19 mouse cellular contexts compared by ENCODE assay signal in the genomic region with DNA sequence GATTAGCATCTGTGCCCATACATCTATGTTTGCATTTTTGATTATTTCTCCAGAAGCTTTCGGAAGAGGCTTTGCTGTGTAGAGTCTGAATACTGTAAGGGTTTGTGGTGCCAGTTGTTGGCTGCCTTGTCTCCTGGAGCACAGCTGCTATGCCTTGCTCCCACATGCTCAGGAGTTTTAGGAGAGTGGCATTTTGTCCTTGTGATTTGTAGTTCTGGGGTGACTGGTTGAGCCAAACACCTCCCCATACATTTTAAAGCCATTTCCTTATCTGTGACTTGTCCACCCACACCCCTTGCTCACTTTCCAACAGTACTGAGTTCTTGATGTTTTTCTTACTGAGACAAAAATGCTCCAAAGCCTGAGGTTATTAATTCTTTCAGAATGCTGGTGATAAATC.
DNase-seq lines count a peak whose midpoint lies in the region; ATAC-seq lines count a peak whose summit lies in the region.
"Had no signal": no experiment of that assay in that cellular context is flagged by ENCODE, and none has a peak within 500 bp of the region (broad histone marks: within the 10 kb centered on the region; RNA-seq: fewer than 3 reads in every experiment).

No protein-coding gene starts in this region.

- H3K9me3 ChIP-seq in forebrain, embryonic 16.5 days (ENCODE audit: control insufficient read depth, low read length) = no peaks in the 10 kb centered on the region
- no peaks in the 10 kb centered on the region for H3K9me3 ChIP-seq in forebrain, embryonic 11.5 days (ENCODE audit: control insufficient read depth, low read length)
- H3K9me3 ChIP-seq in hindbrain, embryonic 14.5 days (ENCODE audit: control insufficient read depth, low read length) = no peaks in the 10 kb centered on the region
- H3K9me3 ChIP-seq in hindbrain, embryonic 13.5 days = no peaks in the 10 kb centered on the region
- H3K9me3 ChIP-seq: embryonic facial prominence, embryonic 10.5 days; limb, embryonic 15.5 days; midbrain, embryonic 12.5 days had no signal

- H3K9ac ChIP-seq in forebrain, embryonic 16.5 days (replicated peaks; ENCODE audit: low read depth, low read length) = no peak overlapping the region
- no peak overlapping the region for H3K9ac ChIP-seq in forebrain, embryonic 11.5 days (ENCODE audit: low read length)
- no peak overlapping the region for H3K9ac ChIP-seq in hindbrain, embryonic 14.5 days
- H3K9ac ChIP-seq in hindbrain, embryonic 13.5 days = no peak overlapping the region
- H3K9ac ChIP-seq: limb, embryonic 15.5 days; liver, embryonic 14.5 days; lung, embryonic 14.5 days; midbrain, embryonic 12.5 days had no signal

- H3K4me3 ChIP-seq in forebrain, embryonic 16.5 days (replicated peaks; ENCODE audit: low read length) = no peak overlapping the region
- no peak overlapping the region for H3K4me3 ChIP-seq in forebrain, embryonic 11.5 days (ENCODE audit: low read depth, low read length)
- H3K4me3 ChIP-seq in hindbrain, embryonic 14.5 days (replicated peaks; ENCODE audit: low read length) = no peak overlapping the region
- no peak overlapping the region for H3K4me3 ChIP-seq in hindbrain, embryonic 13.5 days
- H3K4me3 ChIP-seq: embryonic facial prominence, embryonic 10.5 days; limb, embryonic 15.5 days; midbrain, embryonic 12.5 days had no signal

- H3K4me1 ChIP-seq in forebrain, embryonic 16.5 days (replicated peaks; ENCODE audit: control insufficient read depth, insufficient read depth, low read length) = no peaks in the 10 kb centered on the region
- no peaks in the 10 kb centered on the region for H3K4me1 ChIP-seq in forebrain, embryonic 11.5 days (replicated peaks; ENCODE audit: control insufficient read depth, insufficient read depth, low read length)
- H3K4me1 ChIP-seq in hindbrain, embryonic 14.5 days (replicated peaks; ENCODE audit: control insufficient read depth, insufficient read depth, low read length) = no peaks in the 10 kb centered on the region
- no peaks in the 10 kb centered on the region for H3K4me1 ChIP-seq in hindbrain, embryonic 13.5 days (replicated peaks)
- H3K4me1 ChIP-seq: embryonic facial prominence, embryonic 10.5 days; limb, embryonic 15.5 days; midbrain, embryonic 12.5 days had no signal

- ATAC-seq in forebrain, embryonic 16.5 days = peak; percentile 49; the same call in 1 of the 2 replicates
- ATAC-seq in forebrain, embryonic 11.5 days (replicated peaks; ENCODE audit: low FRiP score) = no peak
- ATAC-seq in hindbrain, embryonic 14.5 days (ENCODE audit: low FRiP score) = no peak
- ATAC-seq in hindbrain, embryonic 13.5 days (ENCODE audit: low FRiP score) = no peak
- ATAC-seq: hindbrain, postnatal 0 days had no signal

- 64% methylated on average over 1 of the region's 1 CpGs for WGBS in forebrain, embryonic 16.5 days
- 86% methylated on average over 1 of the region's 1 CpGs for WGBS in forebrain, embryonic 11.5 days
- 85% methylated on average over 1 of the region's 1 CpGs for WGBS in hindbrain, embryonic 14.5 days
- 94% methylated on average over 1 of the region's 1 CpGs for WGBS in hindbrain, embryonic 13.5 days

- H3K27ac ChIP-seq in forebrain, embryonic 16.5 days (ENCODE audit: low read length) = no peak overlapping the region
- no peak overlapping the region for H3K27ac ChIP-seq in forebrain, embryonic 11.5 days (ENCODE audit: low read depth, low read length)
- H3K27ac ChIP-seq in hindbrain, embryonic 14.5 days = 0 out of 2 replicates have a peak overlapping the region, but pooled peaks have one; percentile 17
- H3K27ac ChIP-seq in hindbrain, embryonic 13.5 days = no peak overlapping the region
- H3K27ac ChIP-seq: embryonic facial prominence, embryonic 10.5 days; hindbrain, postnatal 0 days; limb, embryonic 15.5 days; liver, embryonic 14.5 days; midbrain, embryonic 12.5 days had no signal

- no peaks in the 10 kb centered on the region for H3K27me3 ChIP-seq in forebrain, embryonic 16.5 days (replicated peaks; ENCODE audit: control insufficient read depth, insufficient read depth, low read length)
- no peaks in the 10 kb centered on the region for H3K27me3 ChIP-seq in forebrain, embryonic 11.5 days (ENCODE audit: control insufficient read depth, insufficient read depth, low read length)
- H3K27me3 ChIP-seq in hindbrain, embryonic 14.5 days (ENCODE audit: control insufficient read depth, insufficient read depth, low read length) = no peaks in the 10 kb centered on the region
- H3K27me3 ChIP-seq in hindbrain, embryonic 13.5 days = no peaks in the 10 kb centered on the region
- H3K27me3 ChIP-seq: limb, embryonic 15.5 days had no signal

- no peak overlapping the region for H3K4me2 ChIP-seq in forebrain, embryonic 16.5 days (ENCODE audit: low read length)
- no peak overlapping the region for H3K4me2 ChIP-seq in forebrain, embryonic 11.5 days (ENCODE audit: low read depth, low read length, severe bottlenecking)
- H3K4me2 ChIP-seq in hindbrain, embryonic 14.5 days (replicated peaks) = no peak overlapping the region
- no peak overlapping the region for H3K4me2 ChIP-seq in hindbrain, embryonic 13.5 days
- H3K4me2 ChIP-seq: heart, embryonic 11.5 days; limb, embryonic 15.5 days; lung, embryonic 14.5 days; midbrain, embryonic 12.5 days had no signal

- H3K36me3 ChIP-seq in forebrain, embryonic 16.5 days (ENCODE audit: control insufficient read depth, insufficient read depth) = no peaks in the 10 kb centered on the region
- no peaks in the 10 kb centered on the region for H3K36me3 ChIP-seq in forebrain, embryonic 11.5 days (ENCODE audit: control insufficient read depth, insufficient read depth, low read length)
- H3K36me3 ChIP-seq in hindbrain, embryonic 14.5 days (replicated peaks; ENCODE audit: control insufficient read depth, insufficient read depth) = no peaks in the 10 kb centered on the region
- H3K36me3 ChIP-seq in hindbrain, embryonic 13.5 days = no peaks in the 10 kb centered on the region
- H3K36me3 ChIP-seq: embryonic facial prominence, embryonic 10.5 days; limb, embryonic 15.5 days; midbrain, embryonic 12.5 days had no signal

- no peak for DNase-seq in forebrain, embryonic 11.5 days (ENCODE audit: low spot score)
- DNase-seq in hindbrain, embryonic 14.5 days (ENCODE audit: low spot score) = no peak
- DNase-seq in right cerebral cortex, adult 18-20 months = peak; percentile 54
- no peak for DNase-seq in right cerebral cortex, postnatal 4 days
- DNase-seq in telencephalon, adult 2 months (ENCODE audit: low read depth, low spot score) = peak; percentile 67
- DNase-seq in testis, postnatal 10 days (ENCODE audit: low spot score) = no peak
- DNase-seq: adrenal gland, postnatal 10 days; cerebellum, adult 9-11 months; kidney, adult 11 months; layer of hippocampus, adult 9-11 months; lung, embryonic 14.5 days had no signal

Comparison
In these comparisons a context has a peak if more than half of its experiments do, and no peak if none do; other contexts are left out.
1. DNase-seq: peak in right cerebral cortex, adult 18-20 months (single experiment) and telencephalon, adult 2 months (single experiment); none in forebrain, embryonic 11.5 days (single experiment), hindbrain, embryonic 14.5 days (single experiment), right cerebral cortex, postnatal 4 days (single experiment) and testis, postnatal 10 days (single experiment).